Mouse (Mus musculus) left cerebral cortex, postnatal 25 days (tissue): Measurements from ENCODE around the gene Rreb1. TPM values are rescaled to one million over a fixed set of nuclear protein-coding genes. Genes with fewer than 3 reads are reported as not detected.
A peak's percentile ranks its signal among the peaks of the same experiment; 100 is the strongest.

Experiments
- DNase-seq, 2 experiments: peaks; one replicate each; pipeline ENCODE4 v3.0.0; 2022; ENCODE audit warnings: low spot score in 2 of 2, mixed read lengths in 1 of 2
- intact Hi-C: fragments of 180-260 bp; cut with DNase I; formaldehyde crosslinking; loops from one replicate; pipeline ENCODE4 v1.15.1; 2025
- total RNA-seq, 2 experiments: library from RNA; stranded (reverse); gene quantifications; 2 replicates each; pipeline ENCODE4 v1.2.3; 2021

The Rreb1 gene
- total RNA-seq, 2 experiments from 2014 or later = 29.4 to 30.1 TPM

- no peak for DNase-seq
- intact Hi-C loops = no loop called here
Measured at GRCm38 (mm10) chr13:37929532-37929931, 151.3 kb downstream of the Rreb1 start.

- DNase-seq = no peak
- intact Hi-C loops = no loop called here
Measured at GRCm38 (mm10) chr13:37930091-37930490, 151.9 kb downstream of the Rreb1 start.

- intact Hi-C loops = no loop called here
- DNase-seq = no peak
Measured at GRCm38 (mm10) chr13:37930621-37931020, 152.4 kb downstream of the Rreb1 start.

- intact Hi-C loops = no loop called here
Measured at GRCm38 (mm10) chr13:37931210-37931922, 153.2 kb downstream of the Rreb1 start.

GRCm38 (mm10) chr13:37934075-37934474, 155.9 kb downstream of the Rreb1 start:
- intact Hi-C loops = no loop called here
- DNase-seq = no peak

More at GRCm38 (mm10) chr13:37931210-37931922, 153.2 kb downstream of the Rreb1 start:
- no peak for DNase-seq

- intact Hi-C loops = no loop called here
- DNase-seq = no peak
Measured at GRCm38 (mm10) chr13:37934920-37935319, 156.7 kb downstream of the Rreb1 start.

- no peak for DNase-seq
- intact Hi-C loops = no loop called here
Measured at GRCm38 (mm10) chr13:37936351-37936750, 158.2 kb downstream of the Rreb1 start.

- intact Hi-C loops = loop anchor here (5.0 kb wide), 1 partner anchor 113 kb away; no protein-coding TSS in a partner anchor
- no peak for DNase-seq
Measured at GRCm38 (mm10) chr13:37940167-37940566, 162.0 kb downstream of the Rreb1 start.

GRCm38 (mm10) chr13:37940649-37941048, 162.4 kb downstream of the Rreb1 start:
- intact Hi-C loops = loop anchor here (5.0 kb wide), 1 partner anchor 113 kb away; no protein-coding TSS in a partner anchor
- DNase-seq = no peak

GRCm38 (mm10) chr13:37941138-37941645, 163.0 kb downstream of the Rreb1 start:
- intact Hi-C loops = loop anchor here (5.0 kb wide), 1 partner anchor 114 kb away; no protein-coding TSS in a partner anchor
- no peak for DNase-seq

- no peak for DNase-seq
- intact Hi-C loops = loop anchor here (5.0 kb wide), 1 partner anchor 115 kb away; no protein-coding TSS in a partner anchor
Measured at GRCm38 (mm10) chr13:37941950-37942886, 164.0 kb downstream of the Rreb1 start.

GRCm38 (mm10) chr13:37942887-37943331, 164.7 kb downstream of the Rreb1 start:
- intact Hi-C loops = loop anchor here (5.0 kb wide), 1 partner anchor 116 kb away; no protein-coding TSS in a partner anchor
- no peak for DNase-seq

GRCm38 (mm10) chr13:37943466-37943865, 165.3 kb downstream of the Rreb1 start:
- no peak for DNase-seq
- intact Hi-C loops = loop anchor here (5.0 kb wide), 1 partner anchor 116 kb away; no protein-coding TSS in a partner anchor

- DNase-seq = no peak
- intact Hi-C loops = loop anchor here (5.0 kb wide), 1 partner anchor 117 kb away; no protein-coding TSS in a partner anchor
Measured at GRCm38 (mm10) chr13:37944306-37944705, 166.1 kb downstream of the Rreb1 start.

- DNase-seq = no peak
- intact Hi-C loops = loop anchor here (5.0 kb wide), 2 partner anchors 493 to 513 kb away; no protein-coding TSS in a partner anchor
Measured at GRCm38 (mm10) chr13:37945392-37945791, 167.2 kb downstream of the Rreb1 start.

GRCm38 (mm10) chr13:37946734-37947133, 168.5 kb downstream of the Rreb1 start:
- DNase-seq = peak; percentile 76 to 81
- intact Hi-C loops = loop anchor here (5.0 kb wide), 2 partner anchors 494 to 514 kb away; no protein-coding TSS in a partner anchor

- intact Hi-C loops = no loop called here
Measured at GRCm38 (mm10) chr13:37952981-37953380, 174.8 kb downstream of the Rreb1 start.

GRCm38 (mm10) chr13:37954318-37954717, 176.1 kb downstream of the Rreb1 start:
- no peak for DNase-seq
- intact Hi-C loops = no loop called here

More at GRCm38 (mm10) chr13:37952981-37953380, 174.8 kb downstream of the Rreb1 start:
- DNase-seq = no peak

- intact Hi-C loops = no loop called here
- DNase-seq = no peak
Measured at GRCm38 (mm10) chr13:37958498-37959238, 180.5 kb downstream of the Rreb1 start.
